Mouse (Mus musculus): ENCODE results near the gene Arfgap1. TPM values are rescaled to one million over a fixed set of nuclear protein-coding genes. Genes with fewer than 3 reads are reported as not detected.
A peak's percentile ranks its signal among the peaks of the same experiment; 100 is the strongest.

Gene Arfgap1
- polyA plus RNA-seq, 1 experiment from 2014 or later: 101 TPM

DNA sequence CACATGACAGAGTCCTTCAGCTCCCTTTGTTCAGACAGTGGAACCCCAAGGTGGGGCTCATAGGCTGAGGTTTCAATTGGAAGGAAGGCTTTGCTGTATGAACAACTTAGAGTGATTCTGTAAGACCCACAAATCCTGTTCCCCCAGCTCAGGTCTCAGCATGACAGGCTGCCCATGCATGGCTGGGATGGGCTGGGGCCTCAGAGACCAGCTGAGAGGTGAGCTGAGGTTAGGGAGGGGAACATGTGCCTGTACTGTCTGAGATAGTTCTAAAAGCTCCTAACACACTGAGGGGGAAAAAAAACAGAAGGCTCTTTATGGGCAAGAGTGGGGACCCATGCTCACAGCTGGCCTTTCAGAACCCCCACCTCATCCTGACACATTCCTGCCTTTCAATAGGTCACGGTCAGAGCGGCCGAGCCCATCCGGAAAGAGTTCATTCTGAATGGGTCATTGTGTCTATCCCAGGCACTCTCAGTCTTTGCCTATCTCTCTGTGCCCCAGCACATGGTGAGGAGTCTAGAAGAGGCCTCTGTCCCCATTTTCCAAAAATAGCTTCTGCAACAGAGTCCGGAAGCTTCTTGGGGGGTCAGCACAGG is 20.5 kb downstream of the Arfgap1 start:
- Histone ChIP-seq H3K27ac (no peak overlapping the region), H3K9me3 (no peaks in the 10 kb centered on the region), H3K27me3 (replicated peaks) (no peaks in the 10 kb centered on the region), H3K36me3 (peaks cover 7% of the 10 kb centered on the region; the same call in 1 of the 2 replicates), H3K4me2 (replicated peaks) (no peak overlapping the region), H3K9ac (no peak overlapping the region), H3K4me1 (peaks cover 16% of the 10 kb centered on the region), H3K4me3 (no peak overlapping the region)
- ATAC-seq (ENCODE audit: low FRiP score, low read depth): peak; percentile 58; the same call in 1 of the 2 replicates
- WGBS: 36% methylated on average over 5 of the region's 5 CpGs

DNA sequence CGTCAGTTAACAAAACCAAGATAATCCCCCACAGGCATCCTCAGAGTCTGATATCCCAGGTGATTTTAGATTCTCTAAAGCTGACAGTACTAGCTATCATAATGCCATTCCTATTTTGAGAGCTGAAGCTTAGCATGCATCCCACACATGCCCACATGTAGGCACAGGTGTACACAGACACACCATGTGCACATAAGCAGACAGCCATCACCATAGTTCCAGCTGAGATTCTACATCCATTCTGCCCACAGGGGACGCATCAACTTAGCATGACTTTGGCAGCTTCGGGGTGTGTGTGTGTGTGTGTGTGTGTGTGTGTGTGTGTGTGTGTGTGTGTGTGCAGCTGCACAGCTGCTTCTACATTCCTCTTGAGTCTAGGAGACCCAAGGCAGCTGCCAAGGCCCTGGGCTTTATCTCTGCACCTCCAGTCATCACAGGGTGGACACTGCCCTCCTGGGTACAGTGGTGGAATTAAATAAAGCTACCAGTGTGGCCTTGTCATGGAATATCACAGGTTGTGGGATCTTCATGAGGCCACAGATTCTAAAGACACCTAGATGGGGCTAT is 21.4 kb downstream of the Arfgap1 start:
- ATAC-seq (ENCODE audit: low FRiP score, low read depth): no peak
- H3K4me3 ChIP-seq: no peak overlapping the region
- H3K27ac ChIP-seq: no peak overlapping the region
- no peak overlapping the region for H3K9ac ChIP-seq
- WGBS: 61% methylated on average over 3 of the region's 3 CpGs
- no peaks in the 10 kb centered on the region for H3K9me3 ChIP-seq
- 0 out of 2 replicates have a peak, but pooled peaks cover 2% of the 10 kb centered on the region for H3K36me3 ChIP-seq
- H3K4me1 ChIP-seq: peaks cover 16% of the 10 kb centered on the region
- no peak overlapping the region for H3K4me2 ChIP-seq (replicated peaks)
- no peaks in the 10 kb centered on the region for H3K27me3 ChIP-seq (replicated peaks)

DNA sequence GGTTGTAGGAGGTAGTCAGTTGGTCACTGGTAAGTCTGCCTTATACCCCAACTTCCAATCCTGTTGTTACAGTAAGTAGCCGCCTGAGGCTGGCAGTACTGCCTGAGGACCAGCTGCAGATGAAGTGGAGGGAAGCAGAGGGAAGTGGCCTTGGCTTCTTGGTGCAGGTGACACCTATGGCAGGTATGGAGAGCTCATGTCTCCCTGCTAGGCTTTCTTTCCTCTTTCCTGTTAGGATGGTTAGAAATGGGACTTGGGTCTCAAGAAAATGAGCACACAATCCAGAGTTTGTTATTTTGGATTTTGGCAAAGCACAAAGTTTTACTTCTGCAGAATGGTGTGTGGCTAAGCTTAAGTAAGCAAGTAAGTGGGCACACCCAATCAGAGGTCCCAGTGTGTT is 21.9 kb downstream of the Arfgap1 start:
- Histone ChIP-seq H3K27ac (no peak overlapping the region), H3K4me1 (peaks cover 16% of the 10 kb centered on the region), H3K4me2 (replicated peaks) (no peak overlapping the region), H3K9me3 (no peaks in the 10 kb centered on the region), H3K36me3 (no peaks in the 10 kb centered on the region), H3K9ac (no peak overlapping the region), H3K27me3 (replicated peaks) (no peaks in the 10 kb centered on the region), H3K4me3 (no peak overlapping the region)
- no peak for ATAC-seq (ENCODE audit: low FRiP score, low read depth)
- WGBS: 86% methylated on average over 1 of the region's 1 CpGs

DNA sequence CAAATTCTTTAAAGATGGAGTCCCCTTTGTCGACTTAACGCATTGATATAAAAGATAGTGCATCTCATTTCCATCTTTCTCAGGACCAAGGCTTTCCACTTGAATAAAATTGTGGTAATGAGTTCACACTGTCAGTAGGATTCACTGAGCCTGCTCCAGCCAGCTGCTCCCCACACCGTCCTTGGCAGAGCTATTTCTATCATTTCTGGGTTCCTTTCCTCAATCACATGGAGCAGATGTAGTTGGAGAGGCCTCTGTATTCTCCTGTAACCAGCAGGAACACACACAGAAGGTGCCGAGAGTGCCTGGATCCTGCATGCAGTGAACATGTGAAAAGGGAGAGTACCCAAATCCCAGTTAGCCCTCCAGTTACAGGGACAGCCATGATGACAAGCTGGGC is 23.3 kb downstream of the Arfgap1 start:
- no peak overlapping the region for H3K27ac ChIP-seq
- no peak for ATAC-seq (ENCODE audit: low FRiP score, low read depth)
- no peaks in the 10 kb centered on the region for H3K36me3 ChIP-seq

DNA sequence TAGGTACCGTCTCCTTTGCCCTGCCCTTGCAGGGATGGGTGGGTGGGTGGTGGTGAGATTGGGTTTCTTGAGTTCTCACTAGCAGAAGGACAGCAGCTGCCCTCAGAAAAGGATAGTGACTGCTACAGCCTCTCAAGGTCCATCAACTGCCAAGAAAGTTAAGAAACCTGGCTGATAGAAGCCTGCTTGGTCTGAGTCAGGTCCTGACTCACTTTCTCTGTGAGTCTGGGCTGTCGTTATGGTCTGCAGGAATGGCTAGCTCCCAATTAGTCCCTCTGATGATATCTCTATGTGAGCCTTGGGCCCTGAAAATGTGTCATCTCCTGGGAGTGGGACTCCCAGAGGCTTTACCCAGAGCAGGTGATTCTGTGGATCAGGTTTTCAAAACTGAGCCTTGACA is 27.3 kb downstream of the Arfgap1 start:
- WGBS: 85% methylated on average over 2 of the region's 2 CpGs
- H3K4me2 ChIP-seq (replicated peaks): no peak overlapping the region
- H3K36me3 ChIP-seq: no peaks in the 10 kb centered on the region

More for the DNA sequence above, 23.3 kb downstream of the Arfgap1 start:
- H3K9me3 ChIP-seq: no peaks in the 10 kb centered on the region
- no peak overlapping the region for H3K4me3 ChIP-seq
- H3K4me1 ChIP-seq: peaks cover 16% of the 10 kb centered on the region
- H3K27me3 ChIP-seq (replicated peaks): no peaks in the 10 kb centered on the region
- WGBS: 71% methylated on average over 4 of the region's 4 CpGs
- no peak overlapping the region for H3K4me2 ChIP-seq (replicated peaks)
- no peak overlapping the region for H3K9ac ChIP-seq

DNA sequence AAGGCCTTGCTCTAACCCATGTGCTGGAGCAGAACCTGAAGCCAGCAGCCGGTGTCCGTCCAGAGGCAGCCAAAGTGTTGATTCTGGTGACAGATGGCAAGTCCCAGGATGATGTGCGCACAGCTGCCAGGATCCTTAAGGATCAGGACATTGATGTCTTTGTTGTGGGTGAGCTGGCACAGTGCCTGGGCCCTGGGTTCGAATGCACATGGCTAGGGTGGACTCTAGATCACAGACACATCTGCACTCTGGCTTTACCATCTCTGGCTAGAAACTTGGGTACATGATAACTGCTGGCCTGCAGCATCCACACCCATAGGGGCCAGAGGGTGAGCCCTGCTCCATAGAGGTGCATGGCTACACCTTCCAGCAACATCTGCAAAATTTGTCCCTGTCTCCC is 28.4 kb downstream of the Arfgap1 start:
- Histone ChIP-seq H3K4me1 (peaks cover 5% of the 10 kb centered on the region; the same call in 1 of the 2 replicates), H3K4me3 (no peak overlapping the region), H3K9me3 (no peaks in the 10 kb centered on the region), H3K27ac (no peak overlapping the region), H3K27me3 (replicated peaks) (no peaks in the 10 kb centered on the region), H3K36me3 (no peaks in the 10 kb centered on the region), H3K4me2 (replicated peaks) (no peak overlapping the region), H3K9ac (no peak overlapping the region)
- WGBS: 83% methylated on average over 4 of the region's 4 CpGs
- ATAC-seq (ENCODE audit: low FRiP score, low read depth): no peak

More for the DNA sequence above, 27.3 kb downstream of the Arfgap1 start:
- Histone ChIP-seq H3K9ac (no peak overlapping the region), H3K4me3 (no peak overlapping the region), H3K4me1 (peaks cover 8% of the 10 kb centered on the region; the same call in 1 of the 2 replicates), H3K27ac (no peak overlapping the region), H3K9me3 (no peaks in the 10 kb centered on the region), H3K27me3 (replicated peaks) (no peaks in the 10 kb centered on the region)
- ATAC-seq (ENCODE audit: low FRiP score, low read depth): no peak

DNA sequence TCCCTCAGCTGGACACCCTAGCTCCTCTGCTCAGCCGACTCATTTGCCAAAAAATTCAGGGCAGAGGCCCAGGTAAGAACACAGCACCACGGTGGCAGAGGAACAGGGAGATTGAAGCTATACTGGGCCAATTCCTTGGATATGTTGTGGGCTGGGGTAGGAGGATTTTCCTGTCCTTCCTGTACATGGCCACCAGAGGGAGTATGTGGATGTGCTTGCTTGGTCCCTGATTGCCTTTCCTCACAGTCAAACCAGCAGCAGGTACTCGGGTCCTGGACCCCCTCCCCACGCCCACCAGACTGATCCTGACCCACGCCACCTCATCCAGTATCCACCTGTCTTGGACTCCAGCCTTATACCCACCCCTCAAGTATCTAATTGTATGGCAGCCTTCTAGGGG is 29.4 kb downstream of the Arfgap1 start:
- 14% methylated on average over 5 of the region's 5 CpGs for WGBS
- H3K4me1 ChIP-seq: peaks cover 5% of the 10 kb centered on the region; the same call in 1 of the 2 replicates
- ATAC-seq (ENCODE audit: low FRiP score, low read depth): peak; percentile 52
- no peak overlapping the region for H3K9ac ChIP-seq
- H3K27me3 ChIP-seq (replicated peaks): no peaks in the 10 kb centered on the region
- no peaks in the 10 kb centered on the region for H3K9me3 ChIP-seq
- H3K36me3 ChIP-seq: no peaks in the 10 kb centered on the region
- H3K27ac ChIP-seq: no peak overlapping the region
- H3K4me3 ChIP-seq: no peak overlapping the region
- H3K4me2 ChIP-seq (replicated peaks): no peak overlapping the region

DNA sequence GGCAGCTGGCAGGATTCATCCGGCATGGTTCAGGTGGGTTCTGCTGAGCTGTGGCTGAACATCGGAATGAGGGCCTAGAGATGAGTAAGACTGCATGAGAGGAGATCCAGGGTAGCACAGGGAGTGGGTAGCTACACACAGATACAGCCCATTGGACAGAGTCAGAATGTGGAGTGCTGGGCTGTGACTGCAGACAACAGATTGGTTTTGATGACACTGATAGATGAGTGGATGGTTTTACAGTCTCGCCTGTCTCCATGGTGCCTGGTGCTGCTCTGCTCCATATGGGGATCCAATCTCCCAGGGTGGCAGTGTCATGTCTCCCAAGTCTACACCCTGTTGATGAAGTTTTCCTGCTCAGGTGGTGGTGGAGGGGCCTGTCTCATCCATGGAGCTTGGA is 29.9 kb downstream of the Arfgap1 start:
- Histone ChIP-seq H3K4me2 (replicated peaks) (no peak overlapping the region), H3K27me3 (replicated peaks) (no peaks in the 10 kb centered on the region), H3K36me3 (no peaks in the 10 kb centered on the region), H3K4me3 (no peak overlapping the region), H3K9ac (no peak overlapping the region), H3K27ac (no peak overlapping the region), H3K4me1 (peaks cover 5% of the 10 kb centered on the region; the same call in 1 of the 2 replicates), H3K9me3 (no peaks in the 10 kb centered on the region)
- ATAC-seq (ENCODE audit: low FRiP score, low read depth): peak; percentile 49; the same call in 1 of the 2 replicates
- WGBS: 74% methylated on average over 3 of the region's 3 CpGs

DNA sequence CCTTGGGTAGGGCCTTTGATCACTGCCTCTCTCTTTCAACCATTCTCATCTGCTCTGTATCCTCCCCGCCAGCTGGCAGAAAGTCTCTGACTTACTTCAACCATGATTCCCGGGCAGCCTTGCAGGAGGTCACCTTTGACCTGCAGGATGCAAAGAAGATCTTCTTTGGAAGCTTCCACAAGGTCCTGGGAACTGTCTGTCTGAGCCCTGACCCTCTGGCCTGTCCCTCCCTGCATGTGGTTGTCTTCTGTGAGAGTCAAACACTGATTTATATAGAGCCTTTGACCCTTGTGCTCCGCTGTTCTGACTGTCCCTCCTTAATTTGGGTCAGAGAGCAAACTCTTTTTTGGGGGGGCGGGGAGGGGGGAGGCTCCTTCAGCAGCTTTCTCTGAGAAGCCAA is 40.0 kb downstream of the Arfgap1 start:
- H3K9ac ChIP-seq: no peak overlapping the region
- H3K27me3 ChIP-seq (replicated peaks): no peaks in the 10 kb centered on the region
- ATAC-seq (ENCODE audit: low FRiP score, low read depth): no peak
- 23% methylated on average over 4 of the region's 4 CpGs for WGBS
- no peaks in the 10 kb centered on the region for H3K9me3 ChIP-seq
- no peak overlapping the region for H3K4me2 ChIP-seq (replicated peaks)
- H3K4me3 ChIP-seq: no peak overlapping the region
- no peaks in the 10 kb centered on the region for H3K36me3 ChIP-seq
- H3K4me1 ChIP-seq: no peaks in the 10 kb centered on the region
- H3K27ac ChIP-seq: no peak overlapping the region

DNA sequence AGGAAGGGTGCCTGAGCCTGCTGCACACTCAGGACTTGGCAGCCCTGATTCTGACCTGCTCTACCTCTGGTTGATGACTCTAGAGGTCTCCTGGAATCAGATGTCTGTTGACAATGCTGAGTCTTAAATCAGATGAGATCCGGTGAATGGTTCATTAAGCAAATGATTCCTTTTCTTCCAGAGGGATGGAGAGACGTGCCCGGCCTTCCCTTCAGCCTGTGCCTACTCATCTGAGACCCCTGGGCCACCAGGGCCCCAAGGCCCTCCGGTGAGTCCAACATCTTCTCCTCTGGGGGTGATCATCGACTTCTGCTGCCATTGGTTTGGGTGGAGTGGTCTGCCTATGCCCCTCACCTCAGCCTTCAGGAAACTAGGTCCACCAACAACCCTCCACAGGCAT is 41.3 kb downstream of the Arfgap1 start:
- H3K4me2 ChIP-seq (replicated peaks): no peak overlapping the region
- 49% methylated on average over 5 of the region's 5 CpGs for WGBS
- no peak overlapping the region for H3K9ac ChIP-seq
- no peaks in the 10 kb centered on the region for H3K9me3 ChIP-seq
- no peaks in the 10 kb centered on the region for H3K27me3 ChIP-seq (replicated peaks)
- no peak overlapping the region for H3K4me3 ChIP-seq
- H3K4me1 ChIP-seq: no peaks in the 10 kb centered on the region
- no peak for ATAC-seq (ENCODE audit: low FRiP score, low read depth)
- H3K36me3 ChIP-seq: no peaks in the 10 kb centered on the region
- no peak overlapping the region for H3K27ac ChIP-seq

DNA sequence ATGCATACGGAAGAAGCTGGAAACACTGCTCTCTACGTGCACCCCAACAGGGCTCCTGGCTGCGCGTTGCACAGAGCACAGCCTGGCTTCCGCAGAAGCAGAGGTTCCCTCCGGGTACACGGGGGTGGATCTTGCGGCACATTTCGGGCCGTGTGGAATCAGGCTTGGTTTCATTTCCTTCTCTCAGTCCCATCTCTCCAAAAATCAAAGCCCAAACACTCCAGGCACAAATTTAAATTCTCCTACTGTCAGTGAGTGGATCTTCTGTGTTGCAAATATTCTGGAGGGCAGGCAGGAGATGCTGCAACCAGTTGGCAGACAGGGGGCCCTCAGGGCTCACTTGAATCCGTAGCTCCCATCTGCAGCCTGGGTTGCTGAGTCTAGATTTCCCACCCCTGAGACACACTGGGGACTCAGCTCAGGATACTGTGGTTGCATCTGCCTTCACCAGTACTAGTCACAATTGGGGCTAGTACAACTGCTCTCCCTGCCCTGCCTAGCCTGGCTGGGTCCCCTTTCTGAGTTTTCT is 64.4 kb downstream of the Arfgap1 start:
- no peaks in the 10 kb centered on the region for H3K9me3 ChIP-seq
- H3K27me3 ChIP-seq (replicated peaks): no peaks in the 10 kb centered on the region
- no peak overlapping the region for H3K27ac ChIP-seq
- peaks cover 11% of the 10 kb centered on the region; the same call in 1 of the 2 replicates for H3K4me1 ChIP-seq
- no peak for ATAC-seq (ENCODE audit: low FRiP score, low read depth)
- WGBS: 82% methylated on average over 11 of the region's 11 CpGs
- H3K4me3 ChIP-seq: no peak overlapping the region
- peaks cover 61% of the 10 kb centered on the region for H3K36me3 ChIP-seq
- H3K4me2 ChIP-seq (replicated peaks): no peak overlapping the region
- no peak overlapping the region for H3K9ac ChIP-seq
